Mouse (Mus musculus) thymus, adult 2 months (tissue): ENCODE results near the gene Rpl9-ps6.

Experiments used
- CTCF ChIP-seq: fragments of 200-500 bp; IDR thresholded peaks from 2 replicates; pipeline ENCODE4 v1.5.1; 2012; ENCODE audit warnings: mild to moderate bottlenecking, control low read depth, low read length, moderate library complexity, borderline replicate concordance; ENCODE audit not compliant: control insufficient read depth, poor library complexity, insufficient read depth; ENCODE audit errors: extremely low read depth
- POLR2A ChIP-seq: fragments of 200-500 bp; IDR thresholded peaks from 2 replicates; pipeline ENCODE4 v1.6.1; 2012; ENCODE audit warnings: mild to moderate bottlenecking, low read length, control low read depth, moderate library complexity; ENCODE audit not compliant: control insufficient read depth, poor library complexity, insufficient read depth; ENCODE audit errors: extremely low read depth

DNA sequence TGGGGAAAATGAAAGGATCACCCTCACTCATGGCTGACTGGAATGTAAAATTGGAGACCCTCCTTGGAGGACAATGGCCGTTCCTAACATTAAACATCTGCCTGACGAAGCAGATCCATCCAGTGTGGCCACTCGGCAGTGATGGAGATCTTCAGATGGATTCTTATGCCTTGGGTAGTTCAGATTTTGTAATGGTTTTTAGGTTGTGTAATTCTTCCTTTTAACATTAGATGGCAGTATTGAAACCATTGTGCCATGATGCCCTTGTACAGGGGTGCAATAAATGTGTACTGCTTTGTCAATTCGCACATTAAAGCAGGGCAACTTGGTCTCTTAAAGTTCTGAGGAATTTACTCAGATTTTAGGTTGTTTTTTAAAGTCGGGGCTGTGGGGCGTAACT, 35.0 kb upstream of the Rpl9-ps6 start:
- TF ChIP-seq CTCF (no peak), POLR2A (no peak)
